Mouse (Mus musculus) liver, embryonic 14.5 days (tissue): Measurements from ENCODE around the gene Gm4553. TPM values are rescaled to one million over a fixed set of nuclear protein-coding genes. Genes with fewer than 3 reads are reported as not detected.

Experiments used
- ATAC-seq: fragments of 200-750 bp; cut with Nextera tagmentation; 2 replicates; pipeline ENCODE4 v1.8.0; 2017; ENCODE audit warnings: moderate number of reproducible peaks, mild to moderate bottlenecking, moderate library complexity; ENCODE audit not compliant: insufficient read depth
- DNase-seq, 3 experiments: peaks; one replicate each; pipeline ENCODE4 v3.0.0-alpha.2; 2012 to 2013; ENCODE audit warnings: low read depth in 3 of 3, low spot score in 3 of 3
- H3K27ac ChIP-seq: fragments of 300-500 bp; sonication (generic); 2 replicates; pipeline ENCODE4 v1.5.1; 2014; ENCODE audit warnings: moderate library complexity, mild to moderate bottlenecking, control low read depth, inconsistent platforms
- H3K27me3 ChIP-seq: fragments of 300-500 bp; sonication (generic); 2 replicates; pipeline ENCODE4 v1.6.1; 2014; ENCODE audit warnings: mild to moderate bottlenecking, low read length, moderate library complexity; ENCODE audit not compliant: control insufficient read depth, insufficient read depth
- H3K36me3 ChIP-seq: fragments of 300-500 bp; sonication (generic); replicated peaks from 2 replicates; pipeline ENCODE4 v1.6.1; 2014; ENCODE audit warnings: low read depth; ENCODE audit not compliant: control insufficient read depth, insufficient read depth
- H3K4me1 ChIP-seq, 2 experiments: fragments of 200-500 bp in 1 of 2; fragments of 300-500 bp in 1 of 2; sonication (generic) in 1 of 2; replicated peaks; 2 replicates each; pipeline ENCODE4 v1.6.1; 2012 to 2014; ENCODE audit warnings: antibody characterized with exemption in 1 of 2, inconsistent platforms in 1 of 2, low read length in 1 of 2; ENCODE audit not compliant: control insufficient read depth in 2 of 2, insufficient read depth in 2 of 2
- H3K4me2 ChIP-seq: fragments of 300-500 bp; sonication (generic); 2 replicates; pipeline ENCODE4 v1.6.1; 2014; ENCODE audit warnings: low read depth, mild to moderate bottlenecking, control low read depth, moderate library complexity
- H3K4me3 ChIP-seq, 2 experiments: fragments of 200-500 bp in 1 of 2; fragments of 300-500 bp in 1 of 2; sonication (generic) in 1 of 2; 2 replicates each; pipeline ENCODE4 v1.5.1; 2012 to 2014; ENCODE audit warnings: low read depth in 2 of 2, low read length in 2 of 2, mild to moderate bottlenecking in 2 of 2, control low read depth in 1 of 2, inconsistent platforms in 1 of 2, moderate library complexity in 1 of 2; ENCODE audit not compliant: insufficient read depth in 1 of 2
- H3K9ac ChIP-seq: fragments of 300-500 bp; sonication (generic); replicated peaks from 2 replicates; pipeline ENCODE4 v1.6.1; 2014; ENCODE audit warnings: mild to moderate bottlenecking, control low read depth, moderate library complexity
- H3K9me3 ChIP-seq: fragments of 300-500 bp; sonication (generic); 2 replicates; pipeline ENCODE4 v1.6.1; 2016; ENCODE audit warnings: low read length, mixed read lengths; ENCODE audit not compliant: control insufficient read depth
- CTCF ChIP-seq: IDR thresholded peaks from 2 replicates; pipeline ENCODE4 v1.5.1; 2016; ENCODE audit warnings: antibody characterized with exemption, low read depth, control low read depth
- EP300 ChIP-seq: IDR thresholded peaks from 2 replicates; pipeline ENCODE4 v1.6.1; 2016; ENCODE audit warnings: antibody characterized with exemption, low read depth
- WGBS: fragments of 180-500 bp; shearing (Covaris S2); extraction: QIAGEN DNeasy Blood & Tissue Kit; methylation state at CpG from one replicate; pipeline ENCODE4 v1.1.7; 2014; ENCODE audit not compliant: insufficient replicate concordance; 5-methylcytosine and 5-hydroxymethylcytosine counted together
- polyA plus RNA-seq, 2 experiments: library from polyadenylated mRNA; depleted of rRNA in 1 of 2; stranded (reverse) in 1 of 2; unstranded in 1 of 2; fragments of >200 nt; fragmentation: Nextera tagmentation in 1 of 2; extraction: Ambion mirVana in 1 of 2; gene quantifications; 2 replicates each; pipeline versions ENCODE4 v1.2.1 to v1.2.3; 2012 to 2014

Gm4553 gene
- polyA plus RNA-seq, 2 experiments, result not detected

- Histone ChIP-seq H3K4me1 (no peaks in the 10 kb centered on the region), H3K4me2 (no peak overlapping the region), H3K36me3 (no peaks in the 10 kb centered on the region), H3K27me3 (no peaks in the 10 kb centered on the region), H3K27ac (no peak overlapping the region), H3K4me3 (no peak overlapping the region), H3K9me3 (no peaks in the 10 kb centered on the region), H3K9ac (no peak overlapping the region)
- 12% methylated on average over 5 of the region's 5 CpGs for WGBS
- no peak for ATAC-seq
- no peak for DNase-seq
- TF ChIP-seq EP300, result no peak
- TF ChIP-seq CTCF, result peak; percentile 75
Observed at GRCm38 (mm10) chr7:142119632-142120031, 45.9 kb downstream of the Gm4553 start.

Other genes with a start within 250 kb of the Gm4553 start
- 13.5 and 15.3 TPM in 2 replicates for gene Tollip, start 247.2 kb downstream of the Gm4553 start, polyA plus RNA-seq (2012; rRNA removed)
- gene Tollip, start 247.2 kb downstream of the Gm4553 start, polyA plus RNA-seq (2014; fragmentation: Nextera tagmentation; extraction: Ambion mirVana), result 18.0 and 19.7 TPM in 2 replicates
- gene Brsk2, start 216.0 kb downstream of the Gm4553 start, polyA plus RNA-seq (2012; rRNA removed), result 0.03 and 0.29 TPM in 2 replicates
- 0.05 and 0.10 TPM in 2 replicates for gene Brsk2, start 216.0 kb downstream of the Gm4553 start, polyA plus RNA-seq (2014; fragmentation: Nextera tagmentation; extraction: Ambion mirVana)
- 33.9 and 41.5 TPM in 2 replicates for gene Mob2, start 104.7 kb downstream of the Gm4553 start, polyA plus RNA-seq (2012; rRNA removed)
- 68.8 and 75.6 TPM in 2 replicates for gene Mob2, start 104.7 kb downstream of the Gm4553 start, polyA plus RNA-seq (2014; fragmentation: Nextera tagmentation; extraction: Ambion mirVana)
- 2.5 TPM in 2 replicates for gene Dusp8, start 69.9 kb downstream of the Gm4553 start, polyA plus RNA-seq (2012; rRNA removed)
- gene Dusp8, start 69.9 kb downstream of the Gm4553 start, polyA plus RNA-seq (2014; fragmentation: Nextera tagmentation; extraction: Ambion mirVana), result 3.8 and 4.2 TPM in 2 replicates
- gene Gm45618, start 45.0 kb downstream of the Gm4553 start, polyA plus RNA-seq (2012; rRNA removed), result not detected in 2 replicates
- not detected in 2 replicates for gene Gm45618, start 45.0 kb downstream of the Gm4553 start, polyA plus RNA-seq (2014; fragmentation: Nextera tagmentation; extraction: Ambion mirVana)
- not detected in 2 replicates for gene Gm39115, start 29.7 kb downstream of the Gm4553 start, polyA plus RNA-seq (2012; rRNA removed)
- not detected in 2 replicates for gene Gm39115, start 29.7 kb downstream of the Gm4553 start, polyA plus RNA-seq (2014; fragmentation: Nextera tagmentation; extraction: Ambion mirVana)
- not detected in 2 replicates for gene Gm45337, start 21.1 kb downstream of the Gm4553 start, polyA plus RNA-seq (2012; rRNA removed)
- not detected in 2 replicates for gene Gm45337, start 21.1 kb downstream of the Gm4553 start, polyA plus RNA-seq (2014; fragmentation: Nextera tagmentation; extraction: Ambion mirVana)
- not detected in 2 replicates for gene Gm29735, start 8.6 kb downstream of the Gm4553 start, polyA plus RNA-seq (2012; rRNA removed)
- gene Gm29735, start 8.6 kb downstream of the Gm4553 start, polyA plus RNA-seq (2014; fragmentation: Nextera tagmentation; extraction: Ambion mirVana), result not detected in 2 replicates
- not detected in 2 replicates for gene Krtap5-2, start 10.3 kb upstream of the Gm4553 start, polyA plus RNA-seq (2012; rRNA removed)
- gene Krtap5-2, start 10.3 kb upstream of the Gm4553 start, polyA plus RNA-seq (2014; fragmentation: Nextera tagmentation; extraction: Ambion mirVana), result not detected in 2 replicates
- not detected in 2 replicates for gene Gm10153, start 24.6 kb upstream of the Gm4553 start, polyA plus RNA-seq (2012; rRNA removed)
- not detected in 2 replicates for gene Gm10153, start 24.6 kb upstream of the Gm4553 start, polyA plus RNA-seq (2014; fragmentation: Nextera tagmentation; extraction: Ambion mirVana)
- not detected in 2 replicates for gene Krtap5-3, start 35.6 kb upstream of the Gm4553 start, polyA plus RNA-seq (2012; rRNA removed)
- gene Krtap5-3, start 35.6 kb upstream of the Gm4553 start, polyA plus RNA-seq (2014; fragmentation: Nextera tagmentation; extraction: Ambion mirVana), result not detected in 2 replicates
- not detected in 2 replicates for gene Gm7579, start 46.1 kb upstream of the Gm4553 start, polyA plus RNA-seq (2012; rRNA removed)
- not detected in 2 replicates for gene Gm7579, start 46.1 kb upstream of the Gm4553 start, polyA plus RNA-seq (2014; fragmentation: Nextera tagmentation; extraction: Ambion mirVana)
- gene Krtap5-5, start 64.2 kb upstream of the Gm4553 start, polyA plus RNA-seq (2012; rRNA removed), result not detected in 2 replicates
- gene Krtap5-5, start 64.2 kb upstream of the Gm4553 start, polyA plus RNA-seq (2014; fragmentation: Nextera tagmentation; extraction: Ambion mirVana), result not detected in 2 replicates
- not detected in 2 replicates for gene Gm40460, start 75.3 kb upstream of the Gm4553 start, polyA plus RNA-seq (2012; rRNA removed)
- not detected in 2 replicates for gene Gm40460, start 75.3 kb upstream of the Gm4553 start, polyA plus RNA-seq (2014; fragmentation: Nextera tagmentation; extraction: Ambion mirVana)
- gene Gm2431, start 92.6 kb upstream of the Gm4553 start, polyA plus RNA-seq (2012; rRNA removed), result not detected in 2 replicates
- not detected in 2 replicates for gene Gm2431, start 92.6 kb upstream of the Gm4553 start, polyA plus RNA-seq (2014; fragmentation: Nextera tagmentation; extraction: Ambion mirVana)
- gene Gm4559, start 108.6 kb upstream of the Gm4553 start, polyA plus RNA-seq (2012; rRNA removed), result not detected in 2 replicates
- gene Gm4559, start 108.6 kb upstream of the Gm4553 start, polyA plus RNA-seq (2014; fragmentation: Nextera tagmentation; extraction: Ambion mirVana), result not detected in 2 replicates
- gene Krtap5-1, start 131.4 kb upstream of the Gm4553 start, polyA plus RNA-seq (2012; rRNA removed), result not detected in 2 replicates
- not detected in 2 replicates for gene Krtap5-1, start 131.4 kb upstream of the Gm4553 start, polyA plus RNA-seq (2014; fragmentation: Nextera tagmentation; extraction: Ambion mirVana)
- gene Krtap5-4, start 137.8 kb upstream of the Gm4553 start, polyA plus RNA-seq (2012; rRNA removed), result not detected in 2 replicates
- gene Krtap5-4, start 137.8 kb upstream of the Gm4553 start, polyA plus RNA-seq (2014; fragmentation: Nextera tagmentation; extraction: Ambion mirVana), result not detected in 2 replicates
- gene Ifitm10, start 208.0 kb upstream of the Gm4553 start, polyA plus RNA-seq (2012; rRNA removed), result 0.87 and 1.1 TPM in 2 replicates
- 1.0 and 1.3 TPM in 2 replicates for gene Ifitm10, start 208.0 kb upstream of the Gm4553 start, polyA plus RNA-seq (2014; fragmentation: Nextera tagmentation; extraction: Ambion mirVana)
- gene Gm49369, start 216.9 kb upstream of the Gm4553 start, polyA plus RNA-seq (2012; rRNA removed), result 0.66 TPM in 1 of 2 replicates, not detected in the other
- 0.29 TPM in 1 of 2 replicates, not detected in the other for gene Gm49369, start 216.9 kb upstream of the Gm4553 start, polyA plus RNA-seq (2014; fragmentation: Nextera tagmentation; extraction: Ambion mirVana)
- 180 and 209 TPM in 2 replicates for gene Ctsd, start 222.3 kb upstream of the Gm4553 start, polyA plus RNA-seq (2012; rRNA removed)
- gene Ctsd, start 222.3 kb upstream of the Gm4553 start, polyA plus RNA-seq (2014; fragmentation: Nextera tagmentation; extraction: Ambion mirVana), result 324 and 349 TPM in 2 replicates